Mouse (Mus musculus) cerebellum, adult 2 months (tissue): Measurements from ENCODE around the gene Gm11569. TPM values are rescaled to one million over a fixed set of nuclear protein-coding genes. Genes with fewer than 3 reads are reported as not detected.
"Not testable (repeated sequence)": the region's sequence is repeated elsewhere in the genome, so short reads cannot be mapped to it uniquely, and the experiment has no call there.

ENCODE experiments used
- DNase-seq, 2 experiments: peaks; one replicate each; pipeline ENCODE4 v3.0.0; 2021
- H3K27ac ChIP-seq: fragments of 200-500 bp; 2 replicates; pipeline ENCODE4 v1.5.1; 2012; ENCODE audit warnings: low read length, control low read depth, inconsistent platforms; ENCODE audit not compliant: insufficient read depth
- H3K27me3 ChIP-seq: fragments of 200-500 bp; 2 replicates; pipeline ENCODE4 v1.6.1; 2012; ENCODE audit warnings: inconsistent platforms, mild to moderate bottlenecking, low read length, moderate library complexity; ENCODE audit not compliant: control insufficient read depth, insufficient read depth
- H3K4me1 ChIP-seq: fragments of 200-500 bp; 2 replicates; pipeline ENCODE4 v1.6.1; 2011; ENCODE audit warnings: low read length; ENCODE audit not compliant: control insufficient read depth, insufficient read depth
- H3K4me3 ChIP-seq: fragments of 200-500 bp; replicated peaks from 2 replicates; pipeline ENCODE3; 2011; ENCODE audit warnings: mild to moderate bottlenecking, low read depth, low read length, control low read depth; ENCODE audit not compliant: insufficient read depth
- CTCF ChIP-seq: fragments of 200-500 bp; IDR thresholded peaks from 2 replicates; pipeline ENCODE4 v1.5.1; 2011; ENCODE audit warnings: low read depth, mild to moderate bottlenecking, control low read depth, low read length, moderate library complexity, borderline replicate concordance; ENCODE audit not compliant: insufficient read depth
- POLR2A ChIP-seq: fragments of 200-500 bp; IDR thresholded peaks from 2 replicates; pipeline ENCODE4 v1.6.1; 2011; ENCODE audit warnings: low read length, control low read depth, borderline replicate concordance; ENCODE audit not compliant: insufficient read depth
- WGBS: fragments of 180-500 bp; shearing (Covaris S2); methylation state at CpG from one replicate; pipeline ENCODE4 v1.1.7; 2018; 5-methylcytosine and 5-hydroxymethylcytosine counted together
- polyA plus RNA-seq: library from polyadenylated mRNA; depleted of rRNA; stranded (reverse); fragments of >200 nt; gene quantifications from 2 replicates; pipeline ENCODE4 v1.2.3, GENCODE M21; 2012; rRNA removed

The Gm11569 gene
- polyA plus RNA-seq: not detected in 2 replicates

DNA sequence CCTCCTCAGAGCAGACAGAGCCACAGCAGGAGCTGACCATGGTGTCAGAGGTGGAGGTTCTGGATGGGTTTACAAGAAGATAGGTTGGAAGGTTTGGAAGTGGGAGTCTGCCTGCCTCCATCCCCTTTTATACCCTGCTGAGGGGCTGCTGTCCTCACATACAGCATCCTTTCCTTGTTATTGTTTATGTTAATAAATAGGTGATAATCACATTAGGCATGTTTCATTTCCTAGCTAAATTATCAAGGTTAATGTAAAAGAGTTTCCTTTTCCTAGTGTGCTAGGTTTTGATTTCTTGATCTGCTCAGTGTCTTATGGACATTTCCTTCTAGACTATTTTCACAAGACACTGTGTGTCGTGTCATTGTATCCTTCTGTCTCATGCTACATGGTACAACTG lies at the start of gene Gm11569:
Gene Gm11569 (minus strand): TSS at position 101 of the 400 bp plus-strand sequence.
- H3K27me3 ChIP-seq, H3K27ac ChIP-seq, H3K4me3 ChIP-seq, DNase-seq, H3K4me1 ChIP-seq: not testable (repeated sequence)
- no CpG with 5 or more reads among the region's 1 CpGs for WGBS

DNA sequence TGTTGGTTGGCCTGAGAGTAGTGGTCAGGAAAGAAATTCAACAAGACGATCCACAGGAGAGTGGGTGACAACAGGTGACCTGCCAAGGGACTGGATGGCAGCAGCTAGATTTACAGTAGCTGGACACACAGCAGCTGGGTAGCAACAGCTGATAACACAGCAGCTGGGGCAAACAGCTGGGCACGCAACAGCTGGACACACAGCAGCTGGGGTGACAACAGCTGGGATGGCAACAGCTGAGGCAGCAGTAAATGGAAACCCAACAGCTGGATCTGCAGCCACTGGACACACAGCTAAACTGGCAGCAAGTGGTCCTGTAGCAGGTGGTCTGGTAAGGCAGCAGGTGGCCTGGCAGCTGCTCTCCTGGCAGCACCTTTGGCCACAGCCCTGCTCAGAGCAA lies 48.0 kb upstream of the Gm11569 start:
- Histone ChIP-seq H3K27ac (no peak overlapping the region), H3K4me1 (no peaks in the 10 kb centered on the region), H3K4me3 (no peak overlapping the region), H3K27me3 (no peaks in the 10 kb centered on the region)
- TF ChIP-seq CTCF: no peak
- 92% methylated on average over 2 of the region's 2 CpGs for WGBS
- DNase-seq: no peak

DNA sequence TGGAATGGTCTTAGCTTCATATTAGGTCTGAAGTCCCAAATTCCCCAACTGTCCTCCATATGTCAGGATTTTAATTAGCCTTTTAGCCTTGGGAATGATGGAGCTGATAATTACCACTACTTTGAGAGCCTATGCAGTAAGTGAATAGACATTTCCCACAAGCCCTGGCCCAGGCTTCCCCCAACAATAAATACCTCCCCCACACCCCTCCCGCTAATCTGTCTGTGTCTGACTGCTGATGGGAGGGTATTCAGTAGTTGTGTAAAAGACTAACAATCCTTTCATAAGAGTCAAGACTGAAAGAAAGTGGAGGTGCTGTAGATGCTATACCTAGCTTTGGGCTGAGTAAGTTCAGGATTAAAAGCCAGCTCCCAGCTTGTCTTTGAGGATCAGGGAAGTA lies 43.5 kb upstream of the Gm11569 start:
- Histone ChIP-seq H3K4me1 (no peaks in the 10 kb centered on the region), H3K27ac (no peak overlapping the region), H3K4me3 (no peak overlapping the region), H3K27me3 (no peaks in the 10 kb centered on the region)
- no peak for DNase-seq
- WGBS: 86% methylated on average over 1 of the region's 1 CpGs
- TF ChIP-seq POLR2A (no peak), CTCF (no peak)

DNA sequence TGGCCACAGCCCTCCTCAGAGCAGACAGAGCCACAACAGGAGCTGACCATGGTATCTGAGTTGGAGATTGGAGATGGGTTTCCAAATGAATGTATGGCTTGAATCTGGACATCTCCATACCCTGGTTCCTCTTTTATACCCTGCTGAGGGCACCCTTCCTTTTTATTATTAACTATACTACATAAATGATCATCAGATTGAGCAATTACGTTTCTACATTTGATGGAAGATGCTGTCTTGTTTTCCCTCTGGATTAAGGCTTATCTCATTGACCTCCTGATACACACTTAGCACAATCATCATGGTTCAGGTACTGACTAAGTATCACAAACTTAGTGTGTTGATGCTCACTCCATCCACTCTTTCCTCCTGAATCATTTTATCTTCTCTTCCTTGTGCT lies 39.2 kb upstream of the Gm11569 start, which contains the start of gene 2300003K06Rik:
Gene 2300003K06Rik (minus strand): TSS at position 101 of the 400 bp plus-strand sequence.
- H3K4me3 ChIP-seq: no peak within 1 kb of the TSS
- H3K27me3 ChIP-seq: no peaks in the 10 kb centered on the region
- no peaks in the 10 kb centered on the region for H3K4me1 ChIP-seq
- no peak for TF ChIP-seq POLR2A
- no peak for TF ChIP-seq CTCF
- no peak within 1 kb of the TSS for H3K27ac ChIP-seq
- 73% methylated on average over 1 of the region's 1 CpGs for whole genome bisulfite sequencing
- DNase-seq: no peak

DNA sequence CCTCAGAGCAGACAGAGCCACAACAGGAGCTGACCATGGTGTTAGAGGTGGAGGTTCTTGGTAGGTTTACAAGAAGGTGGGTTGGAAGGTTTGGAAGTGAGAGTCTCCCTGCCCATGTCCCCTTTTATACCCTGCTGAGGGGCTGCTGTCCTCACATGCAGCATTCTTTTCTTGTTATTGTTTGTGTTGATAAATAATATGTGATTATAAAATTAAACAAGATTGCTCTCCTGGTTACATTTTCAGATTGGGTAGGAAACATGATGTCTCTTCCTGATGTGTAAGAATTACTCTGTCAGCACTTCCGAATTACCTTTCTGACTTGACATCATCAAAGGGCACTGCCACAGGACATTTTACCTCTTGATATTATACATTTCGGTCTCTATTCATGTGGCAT lies 16.8 kb upstream of the Gm11569 start, which contains the start of gene Gm11564:
Gene Gm11564 (minus strand): TSS at position 101 of the 400 bp plus-strand sequence.
- H3K27me3 ChIP-seq, H3K27ac ChIP-seq, DNase-seq, H3K4me3 ChIP-seq, H3K4me1 ChIP-seq: not testable (repeated sequence)
- WGBS: 89% methylated on average over 2 of the region's 2 CpGs

DNA sequence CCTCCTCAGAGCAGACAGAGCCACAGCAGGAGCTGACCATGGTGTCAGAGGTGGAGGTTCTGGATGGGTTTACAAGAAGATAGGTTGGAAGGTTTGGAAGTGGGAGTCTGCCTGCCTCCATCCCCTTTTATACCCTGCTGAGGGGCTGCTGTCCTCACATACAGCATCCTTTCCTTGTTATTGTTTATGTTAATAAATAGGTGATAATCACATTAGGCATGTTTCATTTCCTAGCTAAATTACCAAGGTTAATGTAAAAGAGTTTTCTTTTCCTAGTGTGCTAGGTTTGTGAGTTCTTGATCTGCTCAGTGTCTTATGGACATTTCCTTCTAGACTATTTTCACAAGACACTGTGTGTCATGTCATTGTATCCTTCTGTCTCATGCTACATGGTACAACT lies 11.1 kb upstream of the Gm11569 start, which contains the start of gene Krtap4-13:
Gene Krtap4-13 (minus strand): TSS at position 101 of the 400 bp plus-strand sequence.
- DNase-seq, H3K27me3 ChIP-seq, H3K4me3 ChIP-seq, H3K4me1 ChIP-seq, H3K27ac ChIP-seq: not testable (repeated sequence)

DNA sequence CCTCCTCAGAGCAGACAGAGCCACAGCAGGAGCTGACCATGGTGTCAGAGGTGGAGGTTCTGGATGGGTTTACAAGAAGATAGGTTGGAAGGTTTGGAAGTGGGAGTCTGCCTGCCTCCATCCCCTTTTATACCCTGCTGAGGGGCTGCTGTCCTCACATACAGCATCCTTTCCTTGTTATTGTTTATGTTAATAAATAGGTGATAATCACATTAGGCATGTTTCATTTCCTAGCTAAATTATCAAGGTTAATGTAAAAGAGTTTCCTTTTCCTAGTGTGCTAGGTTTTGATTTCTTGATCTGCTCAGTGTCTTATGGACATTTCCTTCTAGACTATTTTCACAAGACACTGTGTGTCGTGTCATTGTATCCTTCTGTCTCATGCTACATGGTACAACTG lies 5.6 kb upstream of the Gm11569 start, which contains the start of gene Gm11554:
Gene Gm11554 (minus strand): TSS at position 101 of the 400 bp plus-strand sequence.
- no CpG with 5 or more reads among the region's 1 CpGs for WGBS
- not testable (repeated sequence) for H3K4me3 ChIP-seq, H3K4me1 ChIP-seq, DNase-seq, H3K27ac ChIP-seq, H3K27me3 ChIP-seq

DNA sequence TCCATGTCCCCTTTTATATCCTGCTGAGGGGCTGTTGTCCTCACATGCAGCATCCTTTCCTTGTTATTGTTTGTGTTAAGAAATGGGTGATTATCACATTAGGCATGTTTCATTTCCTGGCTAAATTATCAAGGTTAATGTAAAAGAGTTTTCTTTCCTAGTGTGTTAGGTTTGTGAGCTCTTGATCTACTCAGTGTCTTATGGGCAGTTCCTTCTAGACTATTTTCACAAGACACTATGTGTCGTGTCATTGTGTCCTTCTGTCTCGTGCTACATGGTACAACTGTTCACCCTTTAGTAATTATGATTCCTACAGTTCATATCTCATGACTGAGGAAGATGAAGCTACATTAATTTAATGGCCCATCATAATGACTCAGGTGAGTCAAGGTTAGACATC lies 5.4 kb downstream of the Gm11569 start, which contains the start of gene Gm11596:
Gene Gm11596 (minus strand): TSS at position 101 of the 400 bp plus-strand sequence.
- 76% methylated on average over 2 of the region's 2 CpGs for WGBS

DNA sequence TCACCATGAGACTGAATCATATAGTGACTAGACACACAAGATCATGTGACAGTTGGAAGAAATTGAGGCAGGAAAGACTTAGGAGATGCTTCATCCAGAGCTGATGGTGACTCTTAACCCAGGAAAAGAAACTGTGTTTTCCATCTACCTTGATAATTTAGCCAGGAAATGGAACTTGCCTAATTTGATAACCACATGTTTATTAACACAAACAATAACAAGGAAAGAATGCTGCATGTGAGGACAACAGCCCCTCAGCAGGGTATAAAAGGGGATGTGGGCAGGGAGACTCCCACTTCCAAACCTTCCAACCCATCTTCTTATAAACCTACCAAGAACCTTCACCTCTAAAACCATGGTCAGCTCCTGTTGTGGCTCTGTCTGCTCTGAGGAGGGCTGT lies 13.8 kb downstream of the Gm11569 start, which contains the start of gene Krtap4-9:
Gene Krtap4-9 (plus strand): TSS at position 301 of the 400 bp plus-strand sequence.
- H3K27me3 ChIP-seq, H3K4me3 ChIP-seq, H3K27ac ChIP-seq, DNase-seq, H3K4me1 ChIP-seq: not testable (repeated sequence)

More for the DNA sequence above, 5.4 kb downstream of the Gm11569 start, which contains the start of gene Gm11596:
- no peak for DNase-seq
- Histone ChIP-seq H3K4me3 (no peak within 1 kb of the TSS), H3K4me1 (no peaks in the 10 kb centered on the region), H3K27me3 (no peaks in the 10 kb centered on the region), H3K27ac (no peak within 1 kb of the TSS)
- TF ChIP-seq CTCF (no peak), POLR2A (no peak)
